Mouse (Mus musculus) intestine, embryonic 16.5 days (tissue): ENCODE results near the gene Ercc1. TPM values are rescaled to one million over a fixed set of nuclear protein-coding genes. Genes with fewer than 3 reads are reported as not detected.

ENCODE experiments used
- ATAC-seq: fragments of 200-750 bp; cut with Nextera tagmentation; 2 replicates; pipeline ENCODE4 v1.8.0; 2017; ENCODE audit warnings: moderate TSS enrichment, moderate library complexity
- H3K27ac ChIP-seq: fragments of 300-500 bp; sonication (generic); 2 replicates; pipeline ENCODE4 v1.5.1; 2014; ENCODE audit warnings: mild to moderate bottlenecking, low read length
- H3K27me3 ChIP-seq: fragments of 300-500 bp; sonication (generic); replicated peaks from 2 replicates; pipeline ENCODE4 v1.6.1; 2014; ENCODE audit warnings: low read length, control low read depth, mixed read lengths; ENCODE audit not compliant: control insufficient read depth, insufficient read depth
- H3K36me3 ChIP-seq: fragments of 300-500 bp; sonication (generic); 2 replicates; pipeline ENCODE4 v1.6.1; 2014; ENCODE audit warnings: low read length, control low read depth; ENCODE audit not compliant: control insufficient read depth, insufficient read depth
- H3K4me1 ChIP-seq: fragments of 300-500 bp; sonication (generic); 2 replicates; pipeline ENCODE4 v1.6.1; 2014; ENCODE audit warnings: low read length, control low read depth, mixed read lengths; ENCODE audit not compliant: control insufficient read depth, insufficient read depth
- H3K4me2 ChIP-seq: fragments of 300-500 bp; sonication (generic); 2 replicates; pipeline ENCODE4 v1.6.1; 2014; ENCODE audit warnings: low read depth, low read length, control low read depth
- H3K4me3 ChIP-seq: fragments of 300-500 bp; sonication (generic); 2 replicates; pipeline ENCODE4 v1.5.1; 2014; ENCODE audit warnings: mild to moderate bottlenecking, low read length
- H3K9ac ChIP-seq: fragments of 300-500 bp; sonication (generic); 2 replicates; pipeline ENCODE4 v1.6.1; 2014; ENCODE audit warnings: low read depth, low read length
- H3K9me3 ChIP-seq: fragments of 300-500 bp; sonication (generic); 2 replicates; pipeline ENCODE4 v1.6.1; 2016; ENCODE audit warnings: low read length, control low read depth; ENCODE audit not compliant: control insufficient read depth
- WGBS: fragments of 180-500 bp; shearing (Covaris S2); extraction: QIAGEN DNeasy Blood & Tissue Kit; methylation state at CpG from one replicate; pipeline ENCODE4 v1.1.7; 2014; 5-methylcytosine and 5-hydroxymethylcytosine counted together
- polyA plus RNA-seq: library from polyadenylated mRNA; unstranded; fragments of >200 nt; fragmentation: Nextera tagmentation; extraction: Ambion mirVana; gene quantifications from 2 replicates; pipeline ENCODE4 v1.2.1, GENCODE M21; 2015

The Ercc1 gene
- polyA plus RNA-seq, 1 experiment from 2014 or later: 51.3 TPM

GRCm38 (mm10) chr7:19343210-19343808 lies 1.3 kb upstream of the Ercc1 start:
- Histone ChIP-seq H3K9ac (no peak overlapping the region), H3K27me3 (no peaks in the 10 kb centered on the region), H3K9me3 (no peaks in the 10 kb centered on the region), H3K4me2 (peak overlapping the region; percentile 34), H3K36me3 (no peaks in the 10 kb centered on the region), H3K4me1 (peaks cover 30% of the 10 kb centered on the region), H3K27ac (no peak overlapping the region), H3K4me3 (no peak overlapping the region)
- 2% methylated on average over 11 of the region's 11 CpGs for WGBS
- no peak for ATAC-seq

GRCm38 (mm10) chr7:19344938-19345471 lies 427 bp downstream of the Ercc1 start:
- WGBS: under 1% methylated on average over 31 of the region's 31 CpGs
- peak overlapping the region; percentile 87 for H3K4me3 ChIP-seq
- ATAC-seq: peak; percentile 93
- no peaks in the 10 kb centered on the region for H3K27me3 ChIP-seq
- H3K36me3 ChIP-seq: 0 out of 2 replicates have a peak, but pooled peaks cover 7% of the 10 kb centered on the region
- peak overlapping the region; percentile 95 for H3K4me2 ChIP-seq
- peak overlapping the region; percentile 81 for H3K9ac ChIP-seq
- peaks cover 30% of the 10 kb centered on the region for H3K4me1 ChIP-seq
- peak overlapping the region; percentile 89 for H3K27ac ChIP-seq
- no peaks in the 10 kb centered on the region for H3K9me3 ChIP-seq

- Histone ChIP-seq H3K27me3 (no peaks in the 10 kb centered on the region), H3K9ac (no peak overlapping the region), H3K4me1 (peaks cover 9% of the 10 kb centered on the region), H3K4me3 (no peak overlapping the region), H3K9me3 (no peaks in the 10 kb centered on the region), H3K36me3 (peaks cover 15% of the 10 kb centered on the region), H3K4me2 (no peak overlapping the region), H3K27ac (no peak overlapping the region)
- ATAC-seq: no peak
- WGBS: 80% methylated on average over 13 of the region's 13 CpGs
Observed at GRCm38 (mm10) chr7:19349188-19349915, 4.8 kb downstream of the Ercc1 start.

- no peaks in the 10 kb centered on the region for H3K9me3 ChIP-seq
- WGBS: 94% methylated on average over 8 of the region's 8 CpGs
- H3K27me3 ChIP-seq: no peaks in the 10 kb centered on the region
- no peak overlapping the region for H3K9ac ChIP-seq
- peaks cover 19% of the 10 kb centered on the region for H3K36me3 ChIP-seq
- peaks cover 6% of the 10 kb centered on the region for H3K4me1 ChIP-seq
- no peak overlapping the region for H3K4me3 ChIP-seq
- no peak overlapping the region for H3K27ac ChIP-seq
- H3K4me2 ChIP-seq: no peak overlapping the region
- ATAC-seq: no peak
Observed at GRCm38 (mm10) chr7:19350221-19350620, 5.6 kb downstream of the Ercc1 start.

GRCm38 (mm10) chr7:19354991-19355390 lies 10.4 kb downstream of the Ercc1 start:
- H3K4me1 ChIP-seq: peaks cover 12% of the 10 kb centered on the region
- H3K27me3 ChIP-seq: no peaks in the 10 kb centered on the region

GRCm38 (mm10) chr7:19356311-19356710 lies 11.7 kb downstream of the Ercc1 start:
- Histone ChIP-seq H3K9ac (no peak overlapping the region), H3K4me3 (no peak overlapping the region), H3K4me1 (peaks cover 19% of the 10 kb centered on the region), H3K27me3 (no peaks in the 10 kb centered on the region), H3K27ac (no peak overlapping the region), H3K9me3 (no peaks in the 10 kb centered on the region), H3K36me3 (peaks cover 9% of the 10 kb centered on the region; the same call in 1 of the 2 replicates), H3K4me2 (no peak overlapping the region)
- ATAC-seq: no peak
- WGBS: 70% methylated on average over 10 of the region's 10 CpGs

More at GRCm38 (mm10) chr7:19354991-19355390, 10.4 kb downstream of the Ercc1 start:
- 89% methylated on average over 5 of the region's 5 CpGs for WGBS
- H3K4me2 ChIP-seq: no peak overlapping the region
- ATAC-seq: no peak
- H3K36me3 ChIP-seq: peaks cover 18% of the 10 kb centered on the region
- H3K4me3 ChIP-seq: no peak overlapping the region
- no peaks in the 10 kb centered on the region for H3K9me3 ChIP-seq
- H3K9ac ChIP-seq: no peak overlapping the region
- H3K27ac ChIP-seq: no peak overlapping the region

- Histone ChIP-seq H3K27me3 (no peaks in the 10 kb centered on the region), H3K27ac (no peak overlapping the region), H3K9ac (peak overlapping the region; percentile 73; the same call in 1 of the 2 replicates), H3K4me3 (peak overlapping the region; percentile 68; the same call in 1 of the 2 replicates), H3K4me2 (peak overlapping the region; percentile 98), H3K36me3 (peaks cover 9% of the 10 kb centered on the region; the same call in 1 of the 2 replicates), H3K4me1 (peaks cover 27% of the 10 kb centered on the region), H3K9me3 (no peaks in the 10 kb centered on the region)
- WGBS: 90% methylated on average over 25 of the region's 25 CpGs
- no peak for ATAC-seq
Observed at GRCm38 (mm10) chr7:19357381-19358375, 13.1 kb downstream of the Ercc1 start.

GRCm38 (mm10) chr7:19358634-19359033 lies 14.1 kb downstream of the Ercc1 start:
- Histone ChIP-seq H3K4me3 (peak overlapping the region; percentile 68), H3K4me2 (peak overlapping the region; percentile 98), H3K27ac (no peak overlapping the region), H3K36me3 (peaks cover 9% of the 10 kb centered on the region; the same call in 1 of the 2 replicates), H3K4me1 (peaks cover 29% of the 10 kb centered on the region), H3K9me3 (no peaks in the 10 kb centered on the region), H3K9ac (peak overlapping the region; percentile 73), H3K27me3 (no peaks in the 10 kb centered on the region)
- 13% methylated on average over 13 of the region's 13 CpGs for WGBS
- no peak for ATAC-seq
